Mouse (Mus musculus) urinary bladder, adult 18-20 months (tissue): ENCODE results near the gene Cped1.
"Not testable (repeated sequence)": the region's sequence is repeated elsewhere in the genome, so short reads cannot be mapped to it uniquely, and the experiment has no call there.

Experiments used
- DNase-seq, 2 experiments: peaks; one replicate each; pipeline ENCODE4 v3.0.0; 2022; ENCODE audit warnings: low spot score in 2 of 2, mixed read lengths in 2 of 2

Gene Cped1

DNA sequence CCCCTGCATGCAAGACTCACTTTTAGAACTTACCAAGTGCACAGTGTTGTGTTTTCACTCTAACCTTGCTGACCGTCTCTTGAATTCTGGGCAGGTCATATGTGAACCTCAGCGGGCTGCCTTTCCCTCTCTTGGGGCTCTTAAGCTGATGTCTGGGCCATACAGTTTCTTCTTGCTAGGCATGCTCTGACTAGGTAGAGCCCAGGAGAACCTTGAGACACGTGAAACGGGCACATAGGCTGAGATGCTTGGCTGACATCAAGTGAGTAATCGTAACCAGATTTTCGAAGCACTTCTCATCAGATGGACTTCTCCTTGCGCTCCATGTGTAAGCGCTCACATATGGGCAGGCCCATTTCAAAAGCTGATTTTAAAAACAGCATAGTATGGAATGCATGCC lies 237.2 kb downstream of the Cped1 start:
- DNase-seq, result no peak

DNA sequence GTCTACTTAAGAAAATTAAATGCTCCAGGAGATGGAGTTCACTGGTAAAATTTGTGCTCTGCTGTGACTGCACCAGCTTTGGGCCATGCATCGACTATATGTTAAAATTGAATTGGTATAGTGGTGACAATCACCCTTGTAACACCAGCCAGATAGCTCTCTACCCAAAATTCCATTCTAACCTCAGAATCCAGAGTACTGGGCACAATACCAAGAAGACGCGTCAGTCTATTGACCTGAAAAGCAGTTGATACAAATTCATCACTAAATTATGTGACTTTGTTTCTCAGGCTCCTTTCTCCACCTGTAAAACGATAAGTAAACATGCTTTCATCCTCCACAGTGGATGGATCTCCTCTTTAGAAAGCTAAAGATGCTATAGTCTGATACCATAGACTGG lies 238.6 kb downstream of the Cped1 start:
- no peak for DNase-seq

DNA sequence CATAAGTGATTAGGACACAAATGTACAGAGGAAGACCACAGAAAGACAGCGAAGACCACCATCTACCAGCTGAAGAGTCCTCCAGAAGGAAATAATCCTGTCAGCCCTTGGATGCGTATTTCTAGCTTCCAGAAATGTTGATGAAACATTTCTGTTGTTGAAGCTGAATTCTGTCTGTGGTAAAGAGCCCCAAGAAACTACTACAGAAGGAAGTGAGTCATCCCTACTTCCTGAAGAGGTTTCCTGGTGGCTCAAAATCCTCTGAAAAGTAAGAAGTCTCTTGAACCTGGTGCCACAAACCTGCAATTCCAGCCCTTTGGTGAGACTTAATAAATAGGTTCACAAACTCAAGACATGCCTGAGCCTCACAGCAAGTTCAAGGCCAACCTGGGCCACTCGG lies 245.5 kb downstream of the Cped1 start:
- DNase-seq, result no peak

DNA sequence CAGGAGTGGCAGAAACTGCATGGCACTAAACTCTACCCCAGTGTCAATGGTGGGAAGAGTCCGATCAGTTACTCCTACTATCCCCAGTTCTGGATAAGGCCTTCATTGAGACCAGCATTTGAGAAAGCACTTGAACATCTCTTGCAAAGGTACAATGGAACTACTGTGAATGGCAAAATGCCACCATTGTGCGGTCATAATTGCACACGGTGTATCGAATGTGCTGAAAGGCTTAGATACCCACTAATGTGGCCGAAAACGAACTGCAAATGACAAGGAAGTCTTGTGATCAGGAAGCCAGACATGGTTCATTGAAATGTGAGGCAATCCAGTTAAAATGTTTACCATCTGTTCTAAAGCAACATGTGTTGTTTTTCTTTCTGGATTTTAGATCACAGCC lies 247.8 kb downstream of the Cped1 start:
- DNase-seq, result no peak

DNA sequence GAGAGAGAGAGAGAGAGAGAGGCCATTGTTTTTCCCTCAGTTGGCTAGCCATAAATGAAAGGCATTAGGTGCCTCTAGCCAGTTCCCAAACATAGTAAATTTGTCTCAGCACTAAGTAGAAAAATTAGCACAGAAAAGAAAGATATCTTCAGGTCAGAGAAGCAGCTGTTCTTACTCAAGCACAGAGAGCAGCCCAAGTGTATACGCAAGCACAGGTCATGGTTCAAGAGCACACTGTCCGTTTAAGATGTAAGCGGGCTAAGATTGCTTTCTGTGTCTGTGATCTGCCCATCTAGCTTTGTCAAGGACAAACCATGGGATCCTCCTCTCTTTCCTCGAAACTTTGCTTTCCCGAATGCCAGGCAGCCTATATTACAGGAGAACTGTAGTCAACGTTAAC lies 249.4 kb downstream of the Cped1 start:
- DNase-seq, result no peak

DNA sequence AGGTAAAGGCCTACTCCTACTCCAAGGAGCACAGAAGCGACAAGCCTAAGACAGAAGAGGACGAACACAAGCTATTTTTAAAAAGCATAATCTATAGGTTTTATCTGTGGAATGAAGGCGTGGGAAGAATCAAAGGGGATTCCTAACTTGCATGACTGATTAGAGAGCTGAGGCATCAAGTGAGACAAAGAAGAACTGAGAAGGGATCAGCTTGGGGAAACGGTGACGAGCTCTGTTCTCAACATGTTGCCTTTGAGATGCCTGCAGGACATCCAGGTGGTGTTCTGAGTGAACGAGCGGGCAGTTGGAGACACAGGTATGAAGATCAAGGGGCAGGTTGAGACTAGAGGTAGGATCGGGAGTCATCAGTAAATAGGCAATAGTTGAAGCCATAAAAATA lies 257.6 kb downstream of the Cped1 start:
- DNase-seq, result no peak

DNA sequence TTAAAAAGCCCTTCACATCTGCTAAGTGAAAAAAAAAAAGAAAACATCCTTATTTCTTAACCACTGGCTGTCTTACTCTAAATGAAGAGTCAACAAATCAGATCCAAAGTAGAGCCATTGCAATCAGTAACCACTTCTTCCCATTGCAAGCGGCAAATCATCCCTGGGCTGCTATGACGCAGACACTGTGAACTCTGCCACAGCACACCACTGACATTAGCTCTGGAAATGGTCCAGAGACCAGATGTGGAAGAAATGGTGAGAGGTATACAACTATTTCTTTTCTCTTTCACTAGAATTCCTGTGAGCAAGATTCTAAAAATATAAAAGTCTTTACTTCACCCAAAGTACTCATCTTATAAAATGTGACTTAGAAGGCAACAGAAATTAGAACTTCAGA lies 261.0 kb downstream of the Cped1 start:
- no peak for DNase-seq

DNA sequence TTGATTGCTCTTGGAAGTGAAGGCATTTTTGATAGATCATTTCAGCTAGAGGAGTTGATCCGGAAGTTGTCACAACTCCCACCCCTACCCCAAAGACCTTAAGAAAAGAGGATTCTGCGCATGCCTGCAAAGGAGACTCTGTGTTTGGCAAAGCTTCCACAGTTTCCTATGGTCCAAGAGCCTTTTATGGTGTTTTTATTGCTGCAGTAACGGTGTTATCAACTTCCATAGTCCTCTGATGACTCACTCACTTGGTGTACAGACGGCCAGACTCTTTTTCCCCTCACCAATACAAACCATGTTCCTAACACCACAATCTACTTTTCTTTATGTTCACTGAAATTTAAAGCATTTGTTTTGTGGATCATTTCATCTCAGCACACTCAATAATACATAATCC lies 273.1 kb downstream of the Cped1 start:
- no peak for DNase-seq

DNA sequence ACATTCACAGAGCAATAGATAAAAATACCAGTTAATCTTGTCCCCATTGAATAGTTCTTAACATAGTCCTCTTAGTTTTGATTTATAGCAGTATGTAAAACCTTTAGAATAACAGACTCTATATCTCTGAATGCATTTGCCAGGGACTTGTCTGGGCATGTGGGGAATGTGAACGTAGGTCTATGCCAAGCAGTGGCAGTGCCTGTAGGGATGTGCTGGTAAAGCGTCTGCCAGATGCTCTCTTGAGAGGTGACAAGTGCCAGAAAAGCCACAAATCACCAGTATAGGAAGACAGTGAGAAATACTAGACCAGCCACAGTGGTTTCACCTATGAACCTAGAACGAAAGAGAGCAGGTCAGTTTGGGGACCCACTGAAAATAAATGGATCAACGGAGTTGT lies 276.8 kb downstream of the Cped1 start:
- no peak for DNase-seq

DNA sequence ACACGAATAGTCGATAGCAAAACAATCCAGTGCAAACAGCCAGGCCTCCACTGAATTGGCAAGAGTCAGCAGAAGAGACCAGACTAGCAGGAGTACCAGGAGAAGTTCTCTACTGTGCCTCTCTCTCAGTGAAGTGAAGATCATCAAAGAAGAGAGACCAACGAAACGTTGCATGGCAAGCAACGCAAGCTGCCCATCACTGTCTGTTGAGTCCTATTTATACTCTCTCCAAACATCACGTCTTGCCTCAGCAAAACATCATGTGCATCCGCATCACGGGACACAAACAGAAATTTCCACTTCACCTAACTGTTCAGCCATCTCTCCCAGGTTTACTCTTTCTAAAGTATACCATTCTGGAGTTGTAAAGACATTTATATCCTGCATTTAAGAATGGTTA lies 278.4 kb downstream of the Cped1 start:
- DNase-seq, result not testable (repeated sequence)

DNA sequence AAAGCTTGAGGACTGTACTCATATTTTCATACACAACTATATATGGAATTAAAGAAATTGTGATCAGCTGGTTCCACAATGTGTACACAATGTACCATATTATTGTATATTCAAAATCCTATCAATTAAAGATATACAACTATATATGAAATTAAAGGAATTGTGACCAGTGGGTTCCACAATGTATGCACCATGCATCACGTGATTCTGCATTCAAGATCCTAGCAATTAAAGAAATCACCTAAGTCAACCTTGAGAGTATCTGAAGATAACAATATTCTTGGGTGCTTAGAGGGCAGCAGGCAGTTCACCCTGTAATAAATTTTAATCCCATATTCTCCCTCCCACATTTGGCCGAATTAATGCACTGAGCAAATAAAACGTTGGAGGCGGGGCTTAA lies 280.3 kb downstream of the Cped1 start:
- DNase-seq, result no peak

DNA sequence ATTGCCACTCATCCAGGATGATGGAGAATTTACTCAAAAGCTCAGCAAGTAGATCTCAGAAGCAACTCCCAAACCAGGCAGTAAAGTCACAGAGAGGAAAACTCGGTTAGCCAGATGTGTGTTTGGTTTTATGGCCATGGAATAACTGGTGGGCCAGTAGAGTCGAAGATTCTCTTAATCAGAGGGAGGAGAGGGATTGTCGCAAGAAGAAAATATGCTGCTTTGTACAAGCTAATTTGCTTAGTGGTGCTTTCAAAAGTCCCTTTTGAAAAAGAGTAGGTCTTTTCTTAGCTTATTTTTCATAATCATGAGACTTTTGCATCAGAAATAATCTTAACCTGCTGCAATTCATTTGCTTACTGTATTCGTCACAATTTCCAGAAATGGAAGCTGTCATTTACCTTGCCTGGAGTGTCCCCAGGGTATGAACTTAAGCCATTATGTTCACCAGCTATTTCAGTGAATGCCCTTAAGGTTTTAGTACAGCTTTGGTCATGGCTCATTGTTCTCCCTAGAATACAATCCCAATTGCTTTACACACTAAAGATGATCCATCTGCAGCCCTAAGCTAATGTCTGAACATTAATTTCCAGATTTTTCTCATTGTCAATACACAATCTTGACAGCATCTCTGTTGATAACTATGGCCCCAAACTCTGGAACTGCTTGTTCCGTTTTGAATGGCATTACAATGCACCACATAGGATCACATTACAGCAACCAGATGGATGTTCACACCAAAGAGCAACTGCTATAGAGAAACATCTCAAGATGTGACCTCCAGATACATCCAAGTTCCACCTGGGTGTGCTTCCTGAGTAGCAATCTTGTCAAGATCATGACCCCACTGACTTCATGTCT lies 282.3 kb downstream of the Cped1 start:
- no peak for DNase-seq

DNA sequence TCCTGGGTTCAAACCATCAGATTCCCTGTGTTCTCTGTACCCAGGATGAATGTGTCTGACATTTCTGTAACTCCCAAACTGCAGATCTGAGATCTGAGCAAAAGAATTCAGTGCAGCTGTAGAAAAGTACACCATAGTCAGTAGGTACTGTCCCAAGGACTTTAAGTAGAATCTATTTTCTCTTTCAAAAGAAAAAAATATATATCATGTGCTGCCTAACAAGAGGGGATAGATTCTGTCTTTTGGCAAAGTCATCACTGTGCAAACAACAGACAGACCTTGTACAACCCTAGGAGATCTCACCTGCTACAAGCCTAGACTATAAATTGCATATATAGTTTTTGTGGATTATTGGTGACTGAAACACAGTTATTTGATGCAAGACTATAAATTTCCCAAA lies 283.0 kb downstream of the Cped1 start:
- no peak for DNase-seq

DNA sequence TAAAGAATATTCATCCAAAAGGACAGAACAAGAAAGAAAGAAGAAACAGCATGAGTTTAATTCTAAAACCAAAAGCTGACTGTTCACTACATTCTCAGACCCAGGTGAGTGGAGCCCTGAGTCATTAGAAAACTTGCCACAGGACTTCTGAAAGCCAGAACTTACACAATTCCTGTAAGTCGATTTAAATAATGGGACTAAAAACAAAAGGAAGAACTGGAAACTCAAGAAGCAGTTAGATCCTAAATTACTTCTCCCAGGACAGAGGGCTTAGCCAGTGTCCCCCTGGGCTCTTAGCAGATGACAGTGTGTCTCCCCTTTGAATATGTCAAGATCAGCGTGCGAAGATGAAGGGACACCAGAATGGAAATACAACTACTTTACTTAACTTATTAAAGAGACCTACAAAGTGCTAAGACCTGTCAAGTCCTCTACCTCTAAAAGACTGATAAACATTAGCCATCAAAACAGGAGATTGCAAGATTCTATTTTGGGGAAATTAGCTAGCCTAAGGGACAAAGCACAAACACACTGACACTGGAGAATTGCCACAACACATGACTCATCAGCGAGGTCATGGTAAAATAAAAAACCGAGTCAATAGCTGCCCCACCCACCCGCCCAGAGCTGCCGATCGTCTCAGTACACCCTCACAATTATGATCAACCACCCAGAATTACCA lies 284.3 kb downstream of the Cped1 start:
- DNase-seq, result no peak

DNA sequence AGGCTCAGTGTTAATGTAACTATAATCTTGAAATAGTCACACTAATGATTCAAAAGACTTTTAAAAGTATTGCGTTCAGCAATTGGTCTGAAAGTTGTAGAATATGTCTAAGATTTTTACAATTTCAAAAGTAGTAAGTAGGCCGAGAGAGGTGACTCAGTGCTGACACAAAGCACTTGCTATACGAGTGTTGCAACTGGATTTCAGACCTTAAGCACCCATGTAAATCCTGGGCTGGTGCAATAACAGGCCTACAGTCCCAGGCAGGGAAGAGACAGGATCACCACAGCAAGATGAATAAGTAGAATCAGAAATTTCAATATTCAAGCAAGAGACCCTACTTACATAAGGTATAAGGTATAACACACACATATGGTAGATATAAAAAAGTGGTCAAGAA lies 292.2 kb downstream of the Cped1 start:
- no peak for DNase-seq

DNA sequence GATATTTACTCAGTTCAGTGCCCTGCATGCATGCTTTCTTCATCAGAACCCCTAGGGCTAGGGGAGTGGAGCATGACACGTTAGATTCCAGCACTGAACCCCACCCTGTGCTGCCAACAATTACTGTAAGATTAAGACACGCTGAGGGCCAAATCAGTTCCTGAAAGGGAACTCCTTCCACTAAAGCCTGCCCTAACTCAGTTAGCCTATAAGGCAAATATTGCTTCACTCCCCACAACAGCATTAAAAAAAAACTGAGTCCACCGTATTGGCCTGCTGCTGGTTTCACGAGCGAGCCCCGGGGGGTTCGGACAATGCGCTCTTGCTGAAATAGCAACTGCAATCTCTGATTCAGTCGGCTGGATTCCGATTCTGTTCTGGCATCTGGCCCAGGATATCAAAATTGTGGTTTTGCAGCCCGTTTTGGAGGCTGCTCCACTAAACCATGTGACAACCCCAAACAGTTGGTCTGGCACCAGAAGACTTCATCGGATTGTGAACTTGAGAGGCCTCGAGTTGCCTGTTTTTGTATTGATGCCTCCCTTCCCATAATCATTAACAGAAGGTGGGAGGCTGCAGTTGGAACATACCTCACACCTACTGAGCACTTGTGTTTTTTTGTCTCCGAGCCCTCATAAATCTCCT lies 294.6 kb downstream of the Cped1 start:
- DNase-seq, result peak in 1 of 2 experiments; percentile 17

DNA sequence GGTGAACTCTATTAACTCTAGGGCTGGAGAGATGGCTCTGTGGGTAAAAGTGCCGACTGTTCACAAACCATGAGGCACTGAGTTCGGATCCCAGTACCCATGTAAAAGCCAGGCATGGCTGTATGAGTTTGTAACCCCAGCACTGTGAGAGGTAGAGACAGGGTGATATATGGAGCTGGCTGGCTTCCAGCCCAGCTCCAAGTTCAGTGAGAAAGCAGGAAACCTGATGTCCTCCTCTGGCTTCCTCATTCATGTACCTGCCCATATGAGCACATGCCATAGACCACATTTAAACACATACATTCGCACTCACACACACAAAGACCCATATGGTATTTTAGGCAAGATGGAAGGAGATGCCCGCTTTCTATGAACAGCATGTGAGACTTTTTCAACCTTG lies 296.7 kb downstream of the Cped1 start:
- DNase-seq, result no peak

DNA sequence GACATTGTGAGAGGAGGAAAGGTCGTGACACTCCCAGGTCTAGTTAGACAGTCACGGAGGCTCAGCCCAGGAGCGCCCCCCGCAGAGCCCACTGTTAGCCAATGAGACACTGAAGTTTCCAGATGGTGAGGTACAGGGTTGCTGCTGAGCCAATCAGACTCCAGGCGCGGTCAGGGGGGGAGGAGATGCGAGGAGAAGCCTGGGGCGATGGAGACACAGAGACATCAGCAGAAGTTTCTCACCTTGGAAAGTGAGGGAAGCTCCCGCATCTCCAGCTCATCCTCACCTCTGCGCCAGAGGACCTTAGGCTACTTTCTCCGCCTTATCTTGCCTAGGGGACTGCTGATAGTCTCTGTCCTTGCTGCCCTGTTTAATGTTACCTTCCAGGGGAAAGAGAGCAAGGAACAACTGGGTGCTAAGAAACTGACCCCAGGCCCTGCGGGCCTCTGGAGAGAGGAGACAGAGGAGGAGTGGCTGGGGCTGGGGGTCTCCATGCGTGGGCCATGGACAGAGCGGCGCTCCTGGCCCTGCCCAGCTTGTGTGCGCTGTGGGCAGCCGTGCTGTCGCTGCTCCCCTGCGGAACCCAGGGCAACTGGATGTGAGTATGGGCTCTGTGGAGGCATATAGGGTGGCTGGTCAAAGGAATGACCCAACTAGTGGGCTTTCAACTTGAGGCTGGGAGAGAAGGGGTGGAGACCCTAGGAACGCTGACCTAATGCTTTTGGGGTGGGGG lies 302.5 kb downstream of the Cped1 start, which contains the start of gene Wnt16:
Gene Wnt16 (plus strand): TSS at position 224 of the 733 bp plus-strand sequence.
- no peak for DNase-seq

DNA sequence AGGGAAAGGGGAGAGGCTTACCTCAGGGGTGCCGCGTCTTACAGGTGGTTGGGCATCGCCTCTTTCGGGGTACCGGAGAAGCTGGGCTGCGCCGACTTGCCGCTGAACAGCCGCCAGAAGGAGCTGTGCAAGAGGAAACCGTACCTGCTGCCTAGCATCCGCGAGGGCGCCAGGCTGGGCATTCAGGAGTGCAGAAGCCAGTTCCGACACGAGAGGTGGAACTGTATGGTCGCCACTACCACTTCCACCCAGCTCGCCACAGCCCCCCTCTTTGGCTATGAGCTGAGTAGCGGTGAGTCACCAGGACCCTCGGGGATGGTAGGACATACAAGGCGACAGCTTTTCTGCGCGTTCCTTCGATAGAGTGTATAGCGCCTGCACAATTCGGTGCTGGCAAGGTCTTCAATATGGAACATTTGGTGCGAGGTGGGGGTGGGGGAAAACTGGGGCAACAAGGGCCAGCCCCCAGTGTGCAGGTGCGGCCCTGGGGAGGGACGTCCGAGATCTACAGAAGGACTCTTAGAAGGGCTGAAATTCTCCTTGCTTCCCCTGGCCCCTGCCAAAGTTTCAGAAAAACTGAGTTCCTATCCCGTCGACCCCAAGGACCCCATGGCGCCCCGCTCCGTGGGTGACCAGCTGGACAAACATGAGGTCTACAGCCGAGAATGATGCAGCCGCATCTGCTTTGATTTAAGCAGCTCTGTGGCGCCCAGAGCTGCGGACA lies 303.2 kb downstream of the Cped1 start:
- peak; percentile 10 to 37 for DNase-seq

DNA sequence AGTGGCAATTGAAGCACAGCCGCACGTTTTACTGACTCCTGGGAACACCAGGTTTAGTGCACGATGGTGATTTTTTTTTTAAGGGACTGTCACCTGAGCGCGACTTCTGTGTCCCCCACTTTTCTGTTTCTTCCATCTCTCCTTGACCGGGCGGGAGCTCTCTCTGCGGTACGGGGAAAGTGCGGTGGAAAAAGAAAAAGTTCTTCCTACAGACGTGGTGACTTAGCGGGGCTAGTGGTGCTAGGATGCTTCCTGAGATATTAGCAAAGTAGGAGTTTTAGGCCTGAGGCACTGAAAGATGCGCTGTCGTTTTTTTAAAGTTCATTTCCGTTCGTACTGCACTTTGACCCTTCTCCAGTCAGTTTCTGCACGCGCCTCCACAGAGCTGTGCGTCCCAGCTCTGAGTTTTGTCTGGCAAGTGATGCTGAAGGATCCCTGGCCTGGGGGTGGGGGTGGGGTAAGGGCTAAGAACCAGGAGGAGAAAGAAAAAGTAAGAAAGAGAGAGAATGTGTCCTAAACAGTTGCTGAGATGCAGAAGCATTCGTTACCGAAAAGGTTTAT lies 303.8 kb downstream of the Cped1 start:
- DNase-seq, result no peak

DNA sequence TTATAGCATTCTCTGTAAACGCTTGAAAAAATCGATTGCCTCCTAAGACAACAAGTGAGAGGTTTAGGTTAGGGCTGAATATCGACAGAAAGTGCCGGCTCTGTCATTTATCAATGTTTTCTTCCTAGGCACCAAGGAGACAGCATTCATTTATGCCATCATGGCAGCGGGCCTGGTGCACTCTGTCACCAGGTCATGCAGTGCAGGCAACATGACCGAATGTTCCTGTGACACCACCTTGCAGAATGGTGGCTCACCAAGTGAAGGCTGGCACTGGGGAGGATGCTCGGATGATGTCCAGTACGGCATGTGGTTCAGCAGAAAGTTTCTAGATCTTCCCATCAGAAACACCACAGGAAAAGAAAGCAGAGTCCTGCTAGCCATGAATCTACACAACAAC lies 305.1 kb downstream of the Cped1 start:
- DNase-seq, result no peak
